Mouse (Mus musculus) kidney, adult 2 months (tissue): ENCODE data around the gene Pde6g.

Experiments
- CTCF ChIP-seq: fragments of 200-500 bp; conservative IDR thresholded peaks from 2 replicates; pipeline ENCODE4 v1.5.1; 2011; ENCODE audit warnings: low read depth, mild to moderate bottlenecking, control low read depth, low read length, moderate library complexity, mixed read lengths; ENCODE audit not compliant: insufficient read depth, insufficient read length
- POLR2A ChIP-seq: fragments of 200-500 bp; IDR thresholded peaks from one replicate; pipeline ENCODE4 v1.6.1; 2011; ENCODE audit warnings: low read depth, low read length, control low read depth

DNA sequence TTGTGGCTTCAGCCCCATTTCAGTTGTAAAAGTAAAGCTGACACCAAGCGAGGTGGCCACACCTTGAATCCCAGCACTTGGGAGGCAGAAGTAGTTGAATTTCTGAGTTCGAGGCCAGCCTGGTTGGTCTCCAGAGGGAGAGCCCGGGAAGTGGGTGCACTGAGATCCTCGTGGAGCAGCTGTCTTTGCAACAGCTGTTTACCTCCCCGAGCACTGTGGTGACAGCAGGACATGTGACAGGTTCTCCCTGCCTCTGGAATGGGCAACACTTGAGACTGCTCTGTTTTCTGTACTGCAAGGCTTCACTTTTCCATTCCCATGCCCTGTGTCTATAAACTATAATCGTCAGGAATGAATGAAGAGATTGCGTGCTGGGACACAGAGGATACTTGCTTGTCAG, 35.4 kb downstream of the Pde6g start:
- TF ChIP-seq CTCF (no peak), POLR2A (no peak)
